Mouse (Mus musculus) hindlimb bud, embryonic 11.5 days (tissue): ENCODE results near the gene Aco1.

Experiments used
- DNase-seq: peaks from one replicate; pipeline ENCODE4 v3.0.0-alpha.2; 2012; ENCODE audit warnings: low read depth, low spot score; ENCODE audit errors: extremely low spot score

The Aco1 gene

DNA sequence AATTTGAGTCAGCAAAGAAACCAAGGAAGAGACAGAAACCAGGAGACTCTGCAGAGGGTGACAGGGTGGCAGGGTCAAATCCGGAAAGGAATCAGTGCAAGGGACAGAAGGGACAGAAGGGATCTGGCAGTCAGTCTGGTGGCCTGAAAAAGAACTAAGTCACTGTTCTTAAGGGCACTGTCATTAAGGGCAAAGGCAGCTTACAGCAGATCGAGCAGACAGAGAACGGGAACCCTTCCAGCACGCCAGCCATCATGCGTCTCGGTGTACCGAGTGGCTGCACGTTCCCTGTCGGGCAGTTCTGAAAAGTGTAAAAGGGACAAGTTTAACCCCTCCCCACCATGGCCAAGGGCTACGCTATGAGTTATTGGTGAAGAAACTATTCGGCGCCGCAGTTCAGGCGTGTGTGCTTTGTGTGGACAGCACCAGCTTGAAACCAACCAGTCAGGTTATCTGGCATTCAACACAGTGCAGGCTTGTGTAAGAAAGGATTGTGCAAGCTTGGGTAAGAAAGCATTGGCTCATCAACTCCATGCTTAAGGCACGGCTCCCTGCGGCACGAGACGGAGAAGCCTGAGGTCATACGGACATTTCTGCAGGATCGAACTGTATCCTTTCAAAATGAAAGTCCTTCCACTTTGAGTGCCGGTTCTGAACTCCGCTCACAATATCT lies 62.5 kb downstream of the Aco1 start:
- no peak for DNase-seq

DNA sequence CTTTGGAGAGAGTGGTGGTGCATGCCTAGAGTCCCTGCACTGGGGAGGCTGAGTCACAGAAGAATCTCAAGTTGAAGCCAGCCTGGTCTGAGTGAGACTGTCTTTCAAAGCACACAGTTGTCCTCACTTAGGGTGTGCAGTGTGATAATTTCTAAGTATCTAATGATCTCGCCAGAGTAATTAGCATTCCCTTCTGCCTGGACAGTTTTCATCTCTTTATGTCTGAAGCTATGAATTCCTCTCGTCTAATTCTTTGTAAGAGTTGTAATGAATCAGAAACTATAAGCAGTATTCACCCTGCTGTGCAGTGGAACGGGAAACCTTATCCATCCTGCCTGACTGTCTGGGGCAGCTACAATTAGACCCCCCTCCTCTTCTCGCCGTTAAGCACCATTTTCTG lies 64.8 kb downstream of the Aco1 start:
- DNase-seq: no peak

DNA sequence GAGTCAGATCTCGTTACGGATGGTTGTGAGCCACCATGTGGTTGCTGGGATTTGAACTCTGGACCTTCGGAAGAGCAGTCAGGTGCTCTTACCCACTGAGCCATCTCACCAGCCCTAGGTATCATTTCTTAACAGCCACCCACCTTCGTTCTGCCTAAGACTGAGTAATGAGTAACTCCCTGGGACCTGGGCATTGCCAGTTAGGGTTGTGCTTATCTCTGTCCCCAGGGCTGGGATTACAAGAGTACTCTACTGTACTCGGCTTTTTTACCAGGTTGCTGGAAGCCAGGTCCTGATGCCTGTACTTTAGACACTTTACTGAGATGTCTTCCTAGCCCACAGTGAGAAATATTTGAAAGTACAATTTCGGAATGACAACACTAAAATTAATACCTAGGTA lies 69.3 kb downstream of the Aco1 start:
- DNase-seq: no peak

DNA sequence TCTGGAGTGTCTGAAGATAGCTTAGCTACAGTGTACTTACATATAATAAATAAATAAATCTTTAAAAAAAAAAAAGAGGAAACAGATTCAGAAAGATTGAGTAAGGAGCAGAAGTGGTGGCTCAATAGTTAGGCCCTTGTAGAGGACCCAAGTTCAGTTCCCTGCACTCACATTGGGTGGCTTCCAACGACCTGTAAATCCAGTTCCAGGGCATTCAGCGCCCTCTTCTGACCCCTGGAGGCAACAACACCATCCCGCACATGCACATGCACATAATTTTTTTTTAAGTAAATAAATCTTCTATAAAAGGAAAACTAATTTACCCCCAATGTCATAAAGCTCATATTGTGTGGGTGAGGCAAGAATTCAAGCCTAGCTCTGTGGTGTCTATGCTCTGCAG lies 75.0 kb downstream of the Aco1 start:
- no peak for DNase-seq

DNA sequence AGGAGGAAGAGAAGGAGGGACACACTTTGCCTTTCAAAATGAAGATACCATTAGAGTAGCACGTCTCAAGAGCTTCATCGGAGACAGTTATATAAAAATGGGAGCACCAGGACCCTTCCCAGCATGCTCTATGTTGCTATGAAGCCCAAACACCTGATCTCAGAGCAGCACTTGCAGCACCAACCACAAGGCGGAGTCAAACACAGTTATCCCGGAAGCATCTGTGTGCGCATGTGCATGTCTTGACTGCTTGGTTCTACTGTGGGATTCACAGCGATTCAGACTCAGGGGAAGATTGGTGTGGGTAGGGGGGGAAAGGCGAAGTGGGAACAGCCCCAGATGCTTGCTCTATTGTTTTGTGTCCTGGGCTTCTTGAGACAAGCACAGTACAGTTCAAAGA lies 75.5 kb downstream of the Aco1 start:
- DNase-seq: no peak

DNA sequence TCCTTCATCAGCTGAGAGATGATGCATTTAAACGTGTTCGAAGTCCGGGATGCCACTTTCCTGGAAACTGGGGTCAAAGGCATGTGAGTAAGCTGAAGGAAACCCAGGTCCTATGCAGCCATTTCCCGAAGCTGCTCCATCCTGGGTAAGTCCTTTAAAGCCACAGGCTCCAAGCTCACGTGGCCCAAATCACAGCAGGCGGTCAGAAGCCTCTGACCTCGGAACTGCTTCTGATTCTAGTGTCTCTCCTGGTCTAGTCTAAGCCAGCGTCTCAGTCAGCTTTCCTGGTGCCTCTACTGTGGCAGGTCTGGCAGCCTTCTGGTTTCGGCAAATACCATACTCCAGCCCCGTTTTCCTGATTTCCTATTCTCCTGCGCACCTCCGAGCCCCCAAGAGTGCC lies 77.6 kb downstream of the Aco1 start:
- DNase-seq: no peak

DNA sequence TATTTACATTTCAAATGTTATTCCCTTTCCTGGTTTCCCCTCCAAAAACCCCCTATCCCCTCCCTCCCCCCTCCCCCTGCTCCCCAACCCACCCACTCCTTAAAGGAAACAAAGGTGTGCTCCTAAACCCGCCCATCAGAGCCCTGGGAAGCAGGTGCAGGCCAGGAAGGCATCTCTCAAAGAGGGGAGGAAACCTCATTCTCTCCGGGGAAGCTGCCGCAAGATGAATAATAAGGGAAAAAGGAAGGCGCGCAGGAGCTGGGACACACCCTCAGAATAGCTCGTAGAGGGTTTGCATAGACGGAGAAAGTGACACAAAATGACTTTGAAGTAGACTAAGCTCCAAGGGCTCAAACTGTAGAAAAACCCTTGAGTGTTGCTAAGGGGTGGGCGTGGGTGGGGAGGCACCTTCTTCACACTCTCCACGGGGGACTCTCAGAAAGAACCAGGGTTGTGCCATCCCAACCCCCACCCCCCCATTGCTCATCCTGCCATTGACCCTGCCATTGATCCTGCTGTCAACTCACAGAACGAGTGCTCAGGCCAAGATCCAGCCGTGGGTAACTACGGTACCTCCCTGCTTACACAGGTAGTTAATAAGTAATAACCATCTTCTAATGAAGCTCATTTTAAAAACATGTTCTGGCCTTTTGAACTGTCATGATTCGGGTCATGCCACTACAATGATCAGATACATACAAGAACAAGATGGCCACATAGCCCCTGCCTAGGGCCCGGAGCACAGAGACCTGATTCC lies 78.3 kb downstream of the Aco1 start:
- no peak for DNase-seq

DNA sequence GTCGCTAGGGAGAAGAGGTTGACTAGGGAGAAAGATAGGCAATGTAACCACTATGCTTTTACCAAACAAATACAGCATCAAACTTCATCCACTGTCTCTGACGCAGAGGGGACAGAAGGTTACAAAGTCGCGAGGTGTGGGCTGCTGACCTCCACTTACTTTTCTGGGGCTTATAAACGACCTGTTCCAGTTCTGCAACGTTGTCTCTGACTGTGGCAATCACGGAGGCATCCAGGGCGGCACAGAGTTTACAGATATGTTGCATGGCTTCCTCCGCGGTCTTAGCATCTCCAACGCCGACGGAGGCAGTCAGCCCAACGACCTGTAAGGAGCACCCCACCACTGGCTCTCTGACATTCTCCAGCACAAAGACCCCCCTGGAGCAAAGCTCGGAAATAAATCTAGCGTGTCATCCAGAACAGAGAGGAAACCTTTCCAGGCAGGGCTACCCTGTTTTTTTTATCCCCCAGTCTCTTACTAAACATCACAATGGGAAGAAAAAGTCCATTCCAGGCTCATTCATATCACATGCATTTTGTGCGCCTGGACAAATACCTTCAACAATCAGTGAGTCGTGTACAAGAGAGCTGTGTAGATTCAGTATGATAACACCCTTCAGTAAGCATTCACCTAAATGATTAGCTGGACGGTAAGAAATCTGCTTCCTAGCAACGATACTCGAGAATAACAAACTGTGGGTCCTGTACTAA lies 79.2 kb downstream of the Aco1 start:
- DNase-seq: no peak

DNA sequence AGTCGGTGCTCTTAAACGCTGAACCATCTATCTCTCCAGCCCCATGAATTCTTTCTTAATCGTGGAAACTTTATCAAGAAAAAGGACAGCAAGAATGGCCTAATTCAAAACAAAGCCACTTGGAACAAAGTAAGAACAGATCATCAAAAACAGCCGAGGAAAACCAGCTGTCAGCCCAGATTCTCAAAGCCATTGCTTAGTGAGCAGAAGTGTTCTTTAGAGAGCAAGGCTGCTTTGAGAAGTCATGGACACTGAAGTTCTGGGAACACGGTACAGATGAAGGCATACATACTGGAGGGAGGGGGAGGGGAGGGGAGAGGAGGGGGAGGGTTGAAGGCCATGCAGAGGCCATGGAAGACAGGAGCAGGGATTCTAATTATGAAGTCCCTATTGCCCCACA lies 83.2 kb downstream of the Aco1 start:
- no peak for DNase-seq

DNA sequence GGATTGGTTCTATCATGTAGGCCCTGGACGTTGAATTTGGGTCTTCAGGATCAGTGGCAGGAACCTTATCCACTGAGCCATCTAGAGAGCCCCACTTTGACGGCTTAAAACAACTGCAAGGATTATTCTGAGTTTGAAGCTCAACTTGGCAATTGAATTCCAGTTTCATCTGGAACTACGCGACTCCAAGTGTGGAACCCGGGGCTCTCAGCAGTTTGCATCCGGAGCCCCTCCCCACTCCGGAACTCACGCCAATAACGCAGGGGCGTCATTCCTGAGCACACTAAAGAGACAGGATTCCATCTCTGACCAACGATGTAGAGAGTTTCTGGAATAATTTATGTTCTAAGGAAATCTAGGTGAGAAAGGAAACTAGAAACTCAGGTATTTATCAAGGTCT lies 84.2 kb downstream of the Aco1 start:
- DNase-seq: no peak

DNA sequence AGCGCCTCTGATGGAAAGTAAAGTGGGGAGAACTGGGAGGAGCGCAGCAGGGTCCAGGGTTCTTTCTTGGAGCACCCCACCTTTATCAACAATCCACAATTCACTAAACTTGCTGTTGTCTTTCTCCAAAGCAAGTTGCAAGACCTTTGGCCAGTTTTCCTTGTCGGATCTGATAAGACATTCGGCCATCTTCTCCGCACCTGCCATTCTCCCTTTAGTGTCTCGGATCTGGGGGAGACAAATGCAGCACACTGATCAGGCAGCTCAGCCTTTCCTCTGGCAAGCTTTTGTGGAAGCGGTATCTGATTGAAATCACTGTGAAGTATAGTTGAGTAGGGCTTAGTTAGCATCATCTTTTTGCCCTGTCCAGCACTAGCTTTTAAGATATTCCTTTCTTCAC lies 85.0 kb downstream of the Aco1 start:
- no peak for DNase-seq

DNA sequence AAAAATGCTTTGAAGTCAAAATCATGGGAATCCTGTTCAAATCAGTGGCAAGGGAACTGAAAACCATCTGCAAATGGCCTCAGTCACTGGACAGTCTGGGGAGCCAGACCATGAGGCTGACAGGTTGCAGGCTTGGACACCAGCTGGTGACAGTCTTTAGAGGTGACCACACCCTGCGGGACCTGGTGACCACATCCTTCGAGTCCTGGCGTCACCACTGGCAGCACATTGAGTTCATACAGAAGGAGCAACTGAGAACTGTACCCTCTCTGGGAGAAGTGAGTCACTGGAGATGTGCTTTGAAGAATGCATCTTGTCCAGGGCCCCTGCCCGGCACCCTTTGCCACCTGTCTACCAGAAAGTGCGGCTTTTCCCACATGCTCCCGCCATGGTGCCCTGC lies 86.8 kb downstream of the Aco1 start:
- no peak for DNase-seq

DNA sequence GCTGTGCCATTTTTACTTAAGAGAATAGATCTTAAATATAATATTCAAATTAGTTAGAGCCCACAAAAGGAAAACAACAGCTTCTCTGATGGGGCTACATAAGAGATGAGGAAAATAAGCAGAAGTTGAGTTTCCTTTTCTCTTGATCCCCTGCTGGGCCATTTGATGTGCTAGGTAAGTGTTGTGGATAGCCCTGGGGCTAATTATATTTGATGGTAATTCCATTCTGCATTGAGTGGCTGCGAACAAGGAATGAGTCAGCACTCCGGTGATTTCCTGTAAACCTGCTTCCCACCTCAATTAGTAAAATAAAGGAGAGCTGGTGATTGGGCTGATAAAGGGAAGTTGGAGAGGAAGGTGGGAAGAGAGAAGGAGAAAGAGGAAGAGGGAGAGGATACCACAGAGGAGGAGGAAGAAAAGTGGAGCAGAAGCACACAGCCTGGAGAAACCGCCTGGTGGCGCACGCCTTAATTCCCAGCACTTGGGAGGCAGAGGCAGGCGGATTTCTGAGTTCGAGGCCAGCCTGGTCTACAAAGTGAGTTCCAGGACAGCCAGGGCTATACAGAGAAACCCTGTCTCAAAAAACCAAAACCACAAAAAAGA lies 90.3 kb downstream of the Aco1 start:
- no peak for DNase-seq

DNA sequence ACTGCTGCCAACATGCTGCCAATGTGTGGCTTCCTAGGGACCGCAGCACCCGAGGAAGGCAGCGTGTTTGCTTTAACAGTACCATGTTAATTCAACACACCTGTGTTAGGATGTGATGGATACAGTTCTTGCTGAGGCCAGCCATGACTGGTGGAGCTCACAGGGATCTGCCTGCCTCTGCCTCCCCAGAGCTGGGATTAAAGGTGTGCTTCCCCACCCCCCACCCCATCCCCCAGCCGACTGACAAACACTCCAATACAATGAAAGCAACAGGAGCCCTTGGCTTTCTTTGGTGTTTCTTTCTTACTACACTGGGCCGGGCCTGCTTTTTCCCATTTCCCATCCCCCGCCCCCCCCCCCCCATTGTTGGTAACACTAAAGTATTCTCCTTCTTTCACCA lies 91.4 kb downstream of the Aco1 start:
- no peak for DNase-seq

DNA sequence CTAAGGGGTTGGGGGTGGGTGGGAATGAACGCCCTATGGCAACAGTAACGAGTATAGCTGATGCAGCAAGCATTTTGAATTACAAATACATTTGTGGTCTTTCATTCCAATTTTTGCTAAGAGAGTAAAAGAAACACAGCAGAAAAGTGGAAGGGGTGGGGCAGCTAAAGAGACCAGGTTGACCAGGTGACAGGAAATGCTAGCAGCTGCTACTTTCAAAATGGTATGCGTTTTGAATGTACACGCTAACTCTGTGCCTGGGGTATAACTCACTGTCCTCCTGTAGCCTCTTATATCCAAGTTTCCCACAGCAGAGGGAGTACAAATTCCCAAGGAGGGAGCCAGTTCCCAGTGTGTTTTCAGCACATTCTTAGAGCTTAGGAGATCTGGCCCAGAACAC lies 93.9 kb downstream of the Aco1 start:
- DNase-seq: no peak

DNA sequence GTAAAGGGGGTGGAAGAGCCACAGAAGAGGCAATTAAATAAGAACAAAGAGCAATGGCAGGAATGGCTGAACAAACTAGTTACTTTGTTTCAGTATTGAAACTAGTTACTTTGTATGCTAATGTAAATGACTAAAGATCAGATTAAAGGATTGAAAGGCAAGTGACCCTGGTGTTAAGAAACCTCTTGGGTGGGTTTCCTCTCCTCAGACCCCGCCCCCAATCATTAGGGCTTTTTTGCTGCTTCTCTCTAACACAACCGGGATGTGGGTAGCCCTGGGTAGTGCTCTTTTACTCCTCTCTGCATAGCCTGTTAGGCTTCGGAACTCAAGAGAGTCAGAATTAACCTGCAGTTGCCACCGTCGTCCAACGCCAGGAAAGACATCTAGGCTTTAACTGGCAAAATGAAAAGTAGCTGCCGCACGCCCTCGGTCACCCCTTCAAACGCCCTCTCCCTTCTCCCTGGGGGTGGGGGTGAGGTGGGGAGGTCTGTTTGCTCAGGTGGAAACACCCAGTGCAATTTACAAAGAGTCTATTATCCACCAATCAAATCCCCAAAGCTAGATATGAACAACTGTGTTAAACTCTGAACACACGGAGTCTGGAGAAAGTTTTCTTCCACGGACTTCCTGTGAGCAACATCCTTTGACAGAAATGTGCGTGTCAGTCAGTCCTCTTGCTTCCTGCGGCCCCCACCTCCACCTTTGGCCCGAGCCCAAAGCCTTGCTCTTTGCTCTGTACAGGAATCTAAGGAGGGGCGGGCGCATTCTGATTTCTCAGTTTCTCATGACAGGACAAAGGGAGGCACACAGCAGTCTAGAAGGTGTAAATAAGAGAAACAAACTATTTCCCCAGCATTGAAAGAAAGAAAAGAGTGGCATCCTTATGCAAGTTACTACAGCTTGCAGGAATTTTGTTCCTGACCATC lies 95.9 kb downstream of the Aco1 start:
- DNase-seq: no peak

DNA sequence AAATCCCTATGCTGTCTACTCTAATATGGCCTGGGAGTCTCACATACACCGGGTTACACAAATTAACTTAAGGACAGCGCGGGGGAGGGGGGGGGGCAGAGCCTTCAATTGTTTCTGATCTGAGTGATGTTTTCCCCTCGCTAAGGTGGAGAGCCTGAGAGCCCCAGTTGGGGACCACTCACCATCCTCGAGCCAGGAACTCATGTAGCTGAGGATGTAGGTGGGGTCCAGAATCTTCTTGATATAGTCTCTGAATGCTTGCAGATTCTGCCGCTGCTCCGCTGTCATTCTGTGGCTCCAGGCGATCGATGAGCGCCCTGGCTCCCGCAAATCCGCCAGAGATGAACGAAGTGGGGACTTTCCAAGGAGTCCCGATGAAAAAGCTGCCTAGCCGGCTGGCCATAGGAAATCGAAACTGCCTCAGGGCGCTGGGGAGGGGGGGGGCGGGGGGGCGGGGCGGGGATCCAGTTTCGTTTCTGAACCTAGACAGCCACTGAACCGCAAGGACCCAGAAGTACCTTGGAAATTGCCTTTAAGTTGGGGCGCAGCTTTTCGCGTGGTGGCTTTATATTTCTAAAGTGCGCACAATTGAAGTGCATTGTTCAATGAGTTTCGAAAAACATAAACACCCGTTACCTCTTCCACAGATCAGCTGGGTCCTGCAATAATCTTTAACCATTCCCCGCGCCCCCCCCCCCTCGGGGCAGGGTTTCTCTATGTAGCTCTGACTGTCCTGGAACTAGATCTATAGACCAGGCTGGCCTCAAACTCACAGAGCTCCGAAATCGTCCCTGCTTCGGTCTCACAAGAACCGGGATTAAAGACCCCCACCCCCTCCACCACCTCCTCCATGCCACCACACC lies 96.8 kb downstream of the Aco1 start, which contains the start of gene Ddx58:
Gene Ddx58, minus strand, starts transcription at position 420 of the 863 bp plus-strand sequence.
- DNase-seq: no peak

DNA sequence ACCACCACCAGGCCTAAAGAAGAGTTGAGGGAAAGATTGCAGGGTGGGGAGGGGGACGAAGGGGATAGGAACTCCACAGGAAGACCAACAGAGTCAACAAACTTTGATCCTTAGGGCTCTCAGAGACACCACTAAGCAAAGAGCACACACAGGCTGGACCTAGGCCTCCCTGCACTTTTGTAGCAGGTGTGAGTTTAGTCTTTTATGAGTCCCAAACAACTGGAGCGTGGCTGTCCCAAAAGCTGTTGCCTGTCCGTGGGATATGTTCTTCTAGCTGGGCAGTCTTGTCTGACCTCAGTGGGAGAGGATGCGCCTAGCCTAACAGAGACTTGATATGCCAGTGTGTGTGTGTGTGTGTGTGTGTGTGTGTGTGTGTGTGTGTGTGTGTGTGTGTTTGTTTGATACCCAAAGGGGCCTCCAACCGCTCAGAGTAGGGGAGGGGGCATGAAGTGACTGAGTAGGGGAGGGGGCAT lies 97.4 kb downstream of the Aco1 start:
- no peak for DNase-seq

DNA sequence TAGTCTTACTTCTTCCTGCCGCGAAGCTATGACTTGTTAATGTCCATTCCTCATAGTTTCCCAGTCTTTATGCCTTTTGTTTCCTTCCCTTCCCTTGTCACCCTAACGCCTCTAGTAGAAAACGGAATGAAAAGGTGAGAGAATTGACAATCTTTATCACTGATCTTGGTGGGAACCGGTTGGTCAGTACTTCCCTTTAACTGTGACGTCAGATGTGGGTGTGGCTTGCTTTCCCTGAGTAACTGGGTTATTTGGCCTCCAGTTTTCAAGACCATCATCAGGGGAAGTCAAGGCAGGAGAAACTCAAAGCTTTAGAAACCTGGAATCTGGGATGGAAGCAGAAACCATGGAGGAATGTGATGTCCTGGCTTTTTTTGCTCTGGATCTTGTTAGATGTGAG lies 99.0 kb downstream of the Aco1 start:
- DNase-seq: no peak

DNA sequence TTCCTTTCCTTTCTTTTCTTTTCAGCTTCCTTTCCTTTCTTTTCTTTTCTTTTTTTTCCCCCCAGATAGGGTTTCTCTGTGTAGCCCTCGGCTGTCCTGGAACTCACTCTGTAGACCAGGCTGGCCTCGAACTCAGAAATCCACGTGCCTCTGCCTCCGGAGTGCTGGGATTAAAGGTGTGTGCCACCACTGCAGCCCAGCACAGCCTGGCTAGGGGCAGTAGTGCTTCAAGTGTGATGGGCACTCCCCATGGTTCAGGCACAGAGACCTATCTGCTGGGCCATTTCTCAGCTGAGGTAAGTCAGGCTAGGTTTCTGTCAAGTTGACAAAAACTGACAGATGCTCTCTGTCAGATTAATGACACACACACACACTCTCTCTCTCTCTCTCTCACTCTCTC lies 100.1 kb downstream of the Aco1 start:
- DNase-seq: no peak
